In the genomic region with DNA sequence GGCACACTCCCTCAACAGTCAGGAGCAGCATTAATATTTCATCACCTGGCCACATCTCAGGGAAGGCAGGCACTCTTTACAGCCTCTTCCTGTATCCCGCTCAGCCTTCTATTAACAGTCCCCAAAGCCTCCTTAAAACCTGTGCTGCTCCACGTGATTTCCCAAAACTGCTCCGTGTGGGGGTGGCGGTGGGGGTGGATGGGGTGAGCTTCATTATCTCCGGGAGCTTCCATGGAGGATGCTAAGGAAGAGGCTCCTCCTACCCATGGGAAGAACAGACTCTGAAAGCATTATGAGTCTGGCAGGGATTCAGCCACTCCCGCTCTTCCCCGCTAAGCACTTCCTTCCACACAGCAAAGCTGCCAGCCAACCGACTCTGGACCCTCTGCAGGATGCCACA, we compare ENCODE assay signal across 8 mouse cellular contexts.
A peak's percentile ranks its signal among the peaks of the same experiment; 100 is the strongest.
DNase-seq lines count a peak whose midpoint lies in the region; ATAC-seq lines count a peak whose summit lies in the region.

No protein-coding gene starts in this region.

- ATAC-seq in cerebellum, adult (ENCODE audit: insufficient number of reproducible peaks, low FRiP score, low TSS enrichment), result peak; percentile 74
- ATAC-seq in erythroid progenitor cell, adult 5-6 weeks (replicated peaks; ENCODE audit: low FRiP score, poor library complexity, severe bottlenecking), result no peak

- intact Hi-C loops in left cerebral cortex, postnatal 25 days (cut with DNase I), result loop anchor here (1.0 to 5.0 kb wide), 3 partner anchors 56 to 203 kb away; partner anchors contain the start of gene Spred2

- no peak for DNase-seq in cerebellum, adult 8-10 months
- peak; percentile 11 for DNase-seq in lung, postnatal 14 days
- no peak for DNase-seq in lung, postnatal 4 days
- peak; percentile 66 to 93 for DNase-seq in left cerebral cortex, postnatal 25 days (ENCODE audit: low spot score in 2 of 2)
- peak; percentile 58 for DNase-seq in right cerebral cortex, postnatal 14 days
- DNase-seq in urinary bladder, postnatal 25 days (ENCODE audit: low spot score), result no peak

Comparison
In these comparisons a context has a peak if more than half of its experiments do, and no peak if none do; other contexts are left out.
1. DNase-seq: peak in lung, postnatal 14 days (single experiment), left cerebral cortex, postnatal 25 days (2 of 2) and right cerebral cortex, postnatal 14 days (single experiment); none in cerebellum, adult 8-10 months (single experiment), lung, postnatal 4 days (0 of 2) and urinary bladder, postnatal 25 days (single experiment).